Mouse (Mus musculus) lung, postnatal 36 days (tissue): ENCODE data around the gene Vmn2r110.

ENCODE experiments used
- DNase-seq: peaks from one replicate; pipeline ENCODE4 v3.0.0; 2022; ENCODE audit warnings: mixed read lengths

The Vmn2r110 gene

DNA sequence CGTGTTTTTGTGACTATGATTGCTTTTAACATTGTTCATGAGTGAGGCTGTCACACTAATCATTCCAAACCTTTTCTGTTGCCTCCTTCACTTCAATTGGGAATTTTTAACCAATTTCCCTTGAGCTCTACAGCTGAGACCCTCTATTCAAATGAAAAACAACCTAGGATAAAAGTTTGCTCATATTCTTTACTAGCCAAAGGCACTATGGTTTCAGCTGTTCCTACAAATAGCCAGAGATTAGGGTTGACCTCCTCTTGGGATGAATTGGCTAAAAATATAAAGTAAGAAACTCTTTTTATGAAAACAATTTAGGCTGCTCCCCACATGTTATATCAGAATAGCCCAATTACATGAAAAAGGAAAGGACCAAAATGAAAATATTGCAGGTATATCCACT is at the start of gene Vmn2r110:
Vmn2r110 (minus strand) TSS at position 101 of the 400 bp plus-strand sequence.
- no peak for DNase-seq

- DNase-seq: no peak
Measured at GRCm38 (mm10) chr17:20624777-20625176, 28.6 kb upstream of the Vmn2r110 start, which contains the start of gene Fpr-rs3. Gene Fpr-rs3 (minus strand): TSS chr17:20624877.

- no peak for DNase-seq
Measured at GRCm38 (mm10) chr17:20564656-20565055, 31.6 kb downstream of the Vmn2r110 start, which contains the start of gene Vmn2r109. Gene Vmn2r109 (minus strand): TSS chr17:20564756.
